Mouse (Mus musculus) CH12.LX (cell line): Measurements from ENCODE around the gene Hpse2. TPM values are rescaled to one million over a fixed set of nuclear protein-coding genes. Genes with fewer than 3 reads are reported as not detected.

Source experiments
- DNase-seq: peaks from one replicate; pipeline ENCODE4 v3.0.0-alpha.2; 2013; ENCODE audit errors: extremely low read depth
- H3K27ac ChIP-seq: 2 replicates; pipeline ENCODE4 v1.5.1; 2012; ENCODE audit warnings: low read depth, mild to moderate bottlenecking, control low read depth, moderate library complexity; ENCODE audit not compliant: insufficient read depth
- H3K27me3 ChIP-seq: replicated peaks from 2 replicates; pipeline ENCODE3; 2012; ENCODE audit warnings: inconsistent platforms
- H3K36me3 ChIP-seq, 2 experiments: replicated peaks in 1 of 2; 2 replicates each; pipeline versions ENCODE3 to v1.6.1; 2012; ENCODE audit warnings: inconsistent platforms in 1 of 2, low read length in 1 of 2, mild to moderate bottlenecking in 1 of 2, mixed read lengths in 1 of 2, moderate library complexity in 1 of 2; ENCODE audit not compliant: control insufficient read depth in 1 of 2, insufficient read depth in 1 of 2
- H3K4me1 ChIP-seq, 2 experiments: 2 replicates each; pipeline ENCODE4 v1.6.1; 2012; ENCODE audit warnings: inconsistent platforms in 1 of 2, moderate library complexity in 1 of 2; ENCODE audit not compliant: insufficient read depth in 2 of 2, control insufficient read depth in 1 of 2
- H3K4me2 ChIP-seq: 2 replicates; pipeline ENCODE4 v1.6.1; 2012; ENCODE audit warnings: low read depth, mild to moderate bottlenecking, control low read depth; ENCODE audit not compliant: poor library complexity, insufficient read depth, severe bottlenecking
- H3K4me3 ChIP-seq, 3 experiments: fragments of 150-350 bp in 1 of 3; sonication (generic) in 1 of 3; replicated peaks in 1 of 3; 2 replicates each; pipeline versions ENCODE3 to v1.5.1; 2011 to 2012; ENCODE audit warnings: low read depth in 2 of 3, low read length in 2 of 3, mild to moderate bottlenecking in 2 of 3, moderate library complexity in 2 of 3, control low read depth in 1 of 3, improper control_type of control experiment in 1 of 3, inconsistent platforms in 1 of 3, mixed read lengths in 1 of 3; ENCODE audit not compliant: poor library complexity in 1 of 3
- H3K79me2 ChIP-seq: replicated peaks from 2 replicates; pipeline ENCODE4 v1.6.1; 2012; ENCODE audit warnings: mild to moderate bottlenecking, moderate library complexity; ENCODE audit not compliant: control insufficient read depth, poor library complexity, insufficient read depth, severe bottlenecking; ENCODE audit errors: extremely low read depth
- H3K9ac ChIP-seq: 2 replicates; pipeline ENCODE4 v1.6.1; 2012; ENCODE audit warnings: low read depth, mild to moderate bottlenecking, control low read depth, moderate library complexity; ENCODE audit not compliant: insufficient read depth
- H3K9me3 ChIP-seq: replicated peaks from 2 replicates; pipeline ENCODE3; 2012; ENCODE audit warnings: low read length, inconsistent platforms, mixed read lengths
- CTCF ChIP-seq, 2 experiments: IDR thresholded peaks in 1 of 2; conservative IDR thresholded peaks in 1 of 2; 2 replicates each; pipeline ENCODE4 v1.5.1; 2011 to 2012; ENCODE audit warnings: low read depth in 2 of 2, low read length in 2 of 2, improper control_type of control experiment in 1 of 2, inconsistent platforms in 1 of 2, mild to moderate bottlenecking in 1 of 2, moderate library complexity in 1 of 2
- E2F4 ChIP-seq: IDR thresholded peaks from 2 replicates; pipeline ENCODE4 v1.6.1; 2011; ENCODE audit warnings: low read depth, low read length, improper control_type of control experiment; ENCODE audit not compliant: insufficient replicate concordance
- HCFC1 ChIP-seq: IDR thresholded peaks from 2 replicates; pipeline ENCODE4 v1.6.1; 2012; ENCODE audit warnings: low read depth, mild to moderate bottlenecking, inconsistent platforms, low read length, improper control_type of control experiment
- MAFK ChIP-seq: IDR thresholded peaks from 2 replicates; pipeline ENCODE4 v1.6.1; 2011; ENCODE audit warnings: low read length, improper control_type of control experiment; ENCODE audit not compliant: insufficient replicate concordance
- MEF2A ChIP-seq: IDR thresholded peaks from 2 replicates; pipeline ENCODE4 v1.6.1; 2014; ENCODE audit warnings: low read depth, mild to moderate bottlenecking, inconsistent platforms, low read length, improper control_type of control experiment, borderline replicate concordance
- MYC ChIP-seq: IDR thresholded peaks from 2 replicates; pipeline ENCODE4 v1.6.1; 2011; ENCODE audit warnings: low read depth, mild to moderate bottlenecking, improper control_type of control experiment, low read length
- NRF1 ChIP-seq: IDR thresholded peaks from 2 replicates; pipeline ENCODE4 v1.6.1; 2014; ENCODE audit warnings: low read depth, mild to moderate bottlenecking, inconsistent platforms, low read length, improper control_type of control experiment, moderate library complexity
- POLR2AphosphoS2 ChIP-seq: IDR thresholded peaks from 2 replicates; pipeline ENCODE4 v1.6.1; 2011; ENCODE audit warnings: low read depth, low read length, improper control_type of control experiment
- RAD21 ChIP-seq: IDR thresholded peaks from 2 replicates; pipeline ENCODE4 v1.6.1; 2011; ENCODE audit warnings: low read depth, mild to moderate bottlenecking, low read length, improper control_type of control experiment, moderate library complexity
- SIN3A ChIP-seq: IDR thresholded peaks from 2 replicates; pipeline ENCODE4 v1.6.1; 2012; ENCODE audit warnings: low read length, improper control_type of control experiment, inconsistent platforms
- SMC3 ChIP-seq: IDR thresholded peaks from 2 replicates; pipeline ENCODE4 v1.6.1; 2011; ENCODE audit warnings: low read depth, low read length, improper control_type of control experiment
- USF2 ChIP-seq: conservative IDR thresholded peaks from 2 replicates; pipeline ENCODE4 v1.6.1; 2011; ENCODE audit warnings: low read depth, low read length, improper control_type of control experiment
- ZC3H11A ChIP-seq: IDR thresholded peaks from 2 replicates; pipeline ENCODE4 v1.6.1; 2012; ENCODE audit warnings: low read depth, mild to moderate bottlenecking, inconsistent platforms, low read length, improper control_type of control experiment
- ZMIZ1 ChIP-seq: IDR thresholded peaks from 2 replicates; pipeline ENCODE4 v1.6.1; 2012; ENCODE audit warnings: low read depth, mild to moderate bottlenecking, inconsistent platforms, low read length, improper control_type of control experiment
- dilution Hi-C: fragments of 300-500 bp; cut with MboI; formaldehyde crosslinking; loops from 2 replicates; pipeline ENCODE4 v1.14.3; 2020; ENCODE audit warnings: low sequenced_read_pairs; ENCODE audit not compliant: extremely low pct_unique_long_range_greater_than_20kb, extremely low pct_ligation_motif_present
- in situ Hi-C: fragments of 300-500 bp; cut with MboI; formaldehyde crosslinking; loops from 3 replicates; pipeline ENCODE4 v1.14.3; 2019; ENCODE audit warnings: low sequenced_read_pairs, low pct_ligation_motif_present, low pct_unique_long_range_greater_than_20kb, mixed read lengths
- polyA plus RNA-seq: library from polyadenylated mRNA; unstranded; fragments of >175 nt; gene quantifications from 2 replicates; pipeline ENCODE4 v1.2.1, GENCODE M21; 2012; ENCODE audit warnings: low read depth; ENCODE audit not compliant: insufficient read length
- total RNA-seq, 2 experiments: library from RNA; depleted of rRNA; stranded (reverse); fragments of 300-350 nt in 1 of 2; fragments of >200 nt in 1 of 2; gene quantifications; 2 replicates each; pipeline ENCODE4 v1.2.3; 2012 to 2014

Gene Hpse2
- total and polyA plus RNA-seq, 3 experiments: not detected

GRCm38 (mm10) chr19:43407181-43407580 is 19.0 kb upstream of the Hpse2 start:
- DNase-seq: no peak
- no peak overlapping the region for H3K9ac ChIP-seq
- H3K36me3 ChIP-seq: no peaks in the 10 kb centered on the region
- peaks cover 0 to 12% of the 10 kb centered on the region in 2 experiments; a peak in 2 of 4 replicates for H3K4me1 ChIP-seq
- H3K4me2 ChIP-seq: no peak overlapping the region
- no peaks in the 10 kb centered on the region for H3K27me3 ChIP-seq
- H3K4me3 ChIP-seq: no peak overlapping the region
- no peak overlapping the region for H3K27ac ChIP-seq
- TF ChIP-seq SIN3A (no peak), MAFK (no peak), ZMIZ1 (no peak), CTCF (conservative IDR thresholded peaks at IDR 0.05 in 1 of 2, IDR thresholded peaks at IDR 0.05 in 1 of 2; ENCODE audit: low read depth in 2 of 2, low read length in 2 of 2) (peak in 1 of 2 experiments; percentile 47; a peak in 2 of 4 replicates), RAD21 (peak; percentile 59), MYC (no peak), NRF1 (no peak), E2F4 (no peak), POLR2AphosphoS2 (no peak), HCFC1 (no peak), MEF2A (no peak)
- TF ChIP-seq, all 38 proteins: peak for 2
- dilution Hi-C loops (no loop called here), in situ Hi-C loops (no loop called here)
- Histone ChIP-seq H3K79me2 (no peaks in the 10 kb centered on the region), H3K9me3 (no peaks in the 10 kb centered on the region)

- H3K9me3 ChIP-seq: no peaks in the 10 kb centered on the region
- H3K4me2 ChIP-seq: no peak overlapping the region
- H3K79me2 ChIP-seq: no peaks in the 10 kb centered on the region
- TF ChIP-seq USF2: no peak
- peak; percentile 33 to 86; a peak in 2 of 4 replicates for TF ChIP-seq CTCF (conservative IDR thresholded peaks at IDR 0.05 in 1 of 2, IDR thresholded peaks at IDR 0.05 in 1 of 2; ENCODE audit: low read depth in 2 of 2, low read length in 2 of 2)
- peak; percentile 91 for TF ChIP-seq RAD21
- peak; percentile 65 for TF ChIP-seq ZC3H11A
- peak; percentile 89 for TF ChIP-seq SMC3
- in situ Hi-C loops (no loop called here), dilution Hi-C loops (no loop called here)
- peak; percentile 63 for DNase-seq
- no peak overlapping the region for H3K9ac ChIP-seq
- H3K27me3 ChIP-seq: no peaks in the 10 kb centered on the region
- H3K4me1 ChIP-seq: no peaks in the 10 kb centered on the region
- no peak overlapping the region for H3K27ac ChIP-seq
- H3K36me3 ChIP-seq: no peaks in the 10 kb centered on the region
- H3K4me3 ChIP-seq: no peak overlapping the region
Observed at GRCm38 (mm10) chr19:43396327-43396726, 8.2 kb upstream of the Hpse2 start.
